Mouse (Mus musculus) liver, embryonic 13.5 days (tissue): Measurements from ENCODE around the gene Hivep2. TPM values are rescaled to one million over a fixed set of nuclear protein-coding genes. Genes with fewer than 3 reads are reported as not detected.

Experiments used
- ATAC-seq: fragments of 200-750 bp; cut with Nextera tagmentation; 2 replicates; pipeline ENCODE4 v1.8.0; 2017; ENCODE audit warnings: low read depth, mild to moderate bottlenecking, moderate number of reproducible peaks, moderate library complexity
- DNase-seq: peaks from one replicate; pipeline ENCODE4 v3.0.0; 2022
- H3K27ac ChIP-seq: fragments of 300-500 bp; sonication (generic); 2 replicates; pipeline ENCODE4 v1.5.1; 2015; ENCODE audit warnings: moderate library complexity, mild to moderate bottlenecking, inconsistent platforms
- H3K27me3 ChIP-seq: fragments of 300-500 bp; sonication (generic); 2 replicates; pipeline ENCODE4 v1.6.1; 2015; ENCODE audit warnings: mild to moderate bottlenecking, inconsistent platforms
- H3K36me3 ChIP-seq: fragments of 300-500 bp; sonication (generic); 2 replicates; pipeline ENCODE4 v1.6.1; 2015; ENCODE audit warnings: mild to moderate bottlenecking, inconsistent platforms
- H3K4me1 ChIP-seq: fragments of 300-500 bp; sonication (generic); replicated peaks from 2 replicates; pipeline ENCODE4 v1.6.1; 2015; ENCODE audit warnings: inconsistent platforms
- H3K4me2 ChIP-seq: fragments of 300-500 bp; sonication (generic); 2 replicates; pipeline ENCODE4 v1.6.1; 2015; ENCODE audit warnings: inconsistent platforms, mild to moderate bottlenecking, moderate library complexity
- H3K4me3 ChIP-seq: fragments of 300-500 bp; sonication (generic); replicated peaks from 2 replicates; pipeline ENCODE4 v1.5.1; 2015; ENCODE audit warnings: mild to moderate bottlenecking, inconsistent platforms
- H3K9ac ChIP-seq: fragments of 300-500 bp; sonication (generic); 2 replicates; pipeline ENCODE4 v1.6.1; 2015; ENCODE audit warnings: mild to moderate bottlenecking, inconsistent platforms
- H3K9me3 ChIP-seq: fragments of 300-500 bp; sonication (generic); replicated peaks from 2 replicates; pipeline ENCODE4 v1.6.1; 2016; ENCODE audit warnings: inconsistent platforms
- WGBS: fragments of 180-500 bp; shearing (Covaris S2); methylation state at CpG from one replicate; pipeline ENCODE4 v1.1.7; 2015; ENCODE audit not compliant: insufficient replicate concordance; 5-methylcytosine and 5-hydroxymethylcytosine counted together
- polyA plus RNA-seq: library from polyadenylated mRNA; unstranded; fragments of >200 nt; fragmentation: Nextera tagmentation; extraction: Ambion mirVana; gene quantifications from 2 replicates; pipeline ENCODE4 v1.2.1, GENCODE M21; 2015

The Hivep2 gene
- polyA plus RNA-seq, 1 experiment from 2014 or later: 0.43 TPM

- Histone ChIP-seq H3K27ac (no peak overlapping the region), H3K36me3 (no peaks in the 10 kb centered on the region), H3K27me3 (no peaks in the 10 kb centered on the region), H3K9ac (no peak overlapping the region), H3K4me2 (no peak overlapping the region), H3K4me3 (no peak overlapping the region), H3K4me1 (no peaks in the 10 kb centered on the region), H3K9me3 (no peaks in the 10 kb centered on the region)
- DNase-seq (no peak), ATAC-seq (no peak)
- 64% methylated on average over 3 of the region's 3 CpGs for WGBS
Observed at GRCm38 (mm10) chr10:14120512-14120911, 154.6 kb downstream of the Hivep2 start.

GRCm38 (mm10) chr10:14127826-14128225 lies 162.0 kb downstream of the Hivep2 start:
- 78% methylated on average over 12 of the region's 12 CpGs for WGBS
- DNase-seq: no peak
- no peaks in the 10 kb centered on the region for H3K4me1 ChIP-seq
- H3K27ac ChIP-seq: no peak overlapping the region
- no peaks in the 10 kb centered on the region for H3K9me3 ChIP-seq
- no peaks in the 10 kb centered on the region for H3K27me3 ChIP-seq
- H3K9ac ChIP-seq: no peak overlapping the region
- H3K4me2 ChIP-seq: no peak overlapping the region
- H3K36me3 ChIP-seq: no peaks in the 10 kb centered on the region
- no peak for ATAC-seq
- H3K4me3 ChIP-seq: no peak overlapping the region

GRCm38 (mm10) chr10:14130270-14130669 lies 164.4 kb downstream of the Hivep2 start:
- Histone ChIP-seq H3K4me1 (no peaks in the 10 kb centered on the region), H3K27ac (no peak overlapping the region), H3K36me3 (no peaks in the 10 kb centered on the region), H3K4me3 (no peak overlapping the region), H3K4me2 (no peak overlapping the region), H3K27me3 (no peaks in the 10 kb centered on the region), H3K9ac (no peak overlapping the region), H3K9me3 (no peaks in the 10 kb centered on the region)
- DNase-seq: no peak
- WGBS: 73% methylated on average over 8 of the region's 8 CpGs
- no peak for ATAC-seq

DNA sequence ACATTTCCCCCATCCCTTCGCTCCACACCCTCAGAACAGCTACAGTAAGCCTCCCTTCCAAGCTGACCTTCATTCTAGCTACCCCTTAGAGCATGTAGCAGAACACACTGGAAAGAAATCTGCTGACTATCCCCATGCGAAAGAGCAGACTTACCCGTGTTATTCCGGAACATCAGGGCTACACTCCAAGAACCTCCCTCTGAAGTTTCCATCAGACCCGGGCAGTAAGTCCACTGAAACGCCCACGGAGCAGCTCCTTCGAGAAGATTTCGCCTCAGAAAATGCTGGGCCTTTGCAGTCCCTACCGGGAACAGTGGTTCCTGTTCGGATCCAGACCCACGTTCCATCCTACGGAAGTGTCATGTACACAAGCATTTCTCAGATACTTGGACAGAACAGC lies 165.4 kb downstream of the Hivep2 start:
- no peaks in the 10 kb centered on the region for H3K27me3 ChIP-seq
- H3K9ac ChIP-seq: no peak overlapping the region
- DNase-seq: no peak
- no peak overlapping the region for H3K4me2 ChIP-seq
- WGBS: 81% methylated on average over 13 of the region's 13 CpGs
- no peaks in the 10 kb centered on the region for H3K36me3 ChIP-seq
- H3K4me1 ChIP-seq: no peaks in the 10 kb centered on the region
- no peaks in the 10 kb centered on the region for H3K9me3 ChIP-seq
- no peak overlapping the region for H3K4me3 ChIP-seq
- no peak for ATAC-seq
- no peak overlapping the region for H3K27ac ChIP-seq

GRCm38 (mm10) chr10:14132061-14132460 lies 166.2 kb downstream of the Hivep2 start:
- Histone ChIP-seq H3K4me3 (no peak overlapping the region), H3K4me1 (no peaks in the 10 kb centered on the region), H3K9me3 (no peaks in the 10 kb centered on the region), H3K36me3 (no peaks in the 10 kb centered on the region), H3K4me2 (no peak overlapping the region), H3K27ac (no peak overlapping the region), H3K9ac (no peak overlapping the region), H3K27me3 (no peaks in the 10 kb centered on the region)
- ATAC-seq (no peak), DNase-seq (no peak)
- WGBS: 82% methylated on average over 17 of the region's 17 CpGs

DNA sequence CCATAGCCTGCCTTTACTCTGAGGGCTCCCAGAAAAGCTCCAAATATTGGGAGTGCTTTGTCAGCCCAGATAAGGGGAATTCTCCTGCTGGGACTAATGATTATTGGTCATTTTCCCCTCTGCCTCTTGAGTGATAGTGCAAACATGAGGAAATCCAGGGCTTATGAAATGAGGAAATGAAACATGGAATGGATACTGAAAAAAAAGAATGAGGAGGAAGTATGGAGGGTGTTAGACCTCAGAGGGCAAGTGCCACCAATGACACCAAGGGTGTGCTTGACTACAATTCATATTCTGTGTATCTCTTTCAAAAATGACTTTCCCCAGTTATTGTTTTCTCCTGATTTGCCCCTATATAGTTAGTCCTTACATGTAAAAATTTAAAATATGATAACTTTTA lies 167.1 kb downstream of the Hivep2 start:
- ATAC-seq: no peak
- no peak for DNase-seq

DNA sequence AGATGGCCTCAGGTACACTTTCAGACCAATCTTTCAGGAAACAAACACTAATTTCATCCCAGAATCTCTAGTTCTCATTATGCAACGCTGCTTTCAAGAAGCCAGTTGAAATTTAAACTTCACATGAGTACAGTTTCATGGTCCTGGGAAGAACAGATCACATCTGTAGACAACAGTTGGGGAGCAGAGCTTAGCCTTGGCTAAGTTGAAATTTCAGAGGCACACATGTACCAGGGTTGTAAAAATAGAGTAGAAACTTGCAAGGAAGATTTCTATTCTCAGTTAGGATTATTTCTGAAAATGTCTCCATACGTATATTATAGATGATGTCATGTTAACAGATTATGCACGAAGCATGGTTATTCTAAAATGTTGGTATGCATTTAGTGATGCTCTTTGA lies 172.8 kb downstream of the Hivep2 start:
- Histone ChIP-seq H3K27ac (no peak overlapping the region), H3K36me3 (no peaks in the 10 kb centered on the region), H3K27me3 (no peaks in the 10 kb centered on the region), H3K4me3 (no peak overlapping the region), H3K9me3 (no peaks in the 10 kb centered on the region), H3K4me1 (no peaks in the 10 kb centered on the region), H3K4me2 (no peak overlapping the region), H3K9ac (no peak overlapping the region)
- no peak for DNase-seq
- 65% methylated on average over 3 of the region's 3 CpGs for WGBS
- ATAC-seq: no peak

More for the DNA sequence above, 167.1 kb downstream of the Hivep2 start:
- Histone ChIP-seq H3K4me3 (no peak overlapping the region), H3K27me3 (no peaks in the 10 kb centered on the region), H3K9me3 (no peaks in the 10 kb centered on the region), H3K27ac (no peak overlapping the region), H3K4me1 (no peaks in the 10 kb centered on the region), H3K9ac (no peak overlapping the region), H3K36me3 (no peaks in the 10 kb centered on the region), H3K4me2 (no peak overlapping the region)

- Histone ChIP-seq H3K36me3 (no peaks in the 10 kb centered on the region; the same call in 1 of the 2 replicates), H3K4me2 (no peak overlapping the region), H3K27ac (no peak overlapping the region), H3K4me1 (no peaks in the 10 kb centered on the region), H3K27me3 (no peaks in the 10 kb centered on the region), H3K9ac (no peak overlapping the region), H3K9me3 (no peaks in the 10 kb centered on the region), H3K4me3 (no peak overlapping the region)
- WGBS: 68% methylated on average over 3 of the region's 3 CpGs
- DNase-seq (no peak), ATAC-seq (no peak)
Observed at GRCm38 (mm10) chr10:14144840-14145239, 179.0 kb downstream of the Hivep2 start.

DNA sequence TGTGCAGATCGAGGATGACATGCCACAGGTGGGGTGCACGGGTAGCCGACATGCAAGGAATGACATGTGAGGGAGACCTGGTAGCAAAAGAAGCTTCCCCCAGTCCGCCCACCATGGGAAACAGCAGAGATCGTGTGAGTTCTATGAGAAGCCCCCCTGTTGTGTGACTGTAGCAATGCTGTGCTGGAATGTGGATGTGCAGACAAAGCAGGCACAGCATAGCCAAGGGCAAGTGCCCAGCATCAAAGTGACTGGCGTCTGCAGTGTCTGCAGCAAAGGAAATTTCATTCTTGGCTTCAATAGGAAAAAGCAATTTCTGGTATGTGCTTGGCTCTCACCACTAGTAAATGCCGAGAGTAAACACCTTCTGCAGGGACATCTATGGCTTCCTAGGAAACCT lies 199.0 kb downstream of the Hivep2 start:
- H3K4me3 ChIP-seq: no peak overlapping the region
- H3K36me3 ChIP-seq: no peaks in the 10 kb centered on the region
- H3K4me2 ChIP-seq: no peak overlapping the region
- WGBS: 66% methylated on average over 7 of the region's 7 CpGs
- no peak overlapping the region for H3K27ac ChIP-seq
- H3K9ac ChIP-seq: no peak overlapping the region
- no peaks in the 10 kb centered on the region for H3K27me3 ChIP-seq
- no peak for DNase-seq
- no peaks in the 10 kb centered on the region for H3K4me1 ChIP-seq
- ATAC-seq: no peak
- H3K9me3 ChIP-seq: no peaks in the 10 kb centered on the region

- H3K4me1 ChIP-seq: no peaks in the 10 kb centered on the region
- no peak overlapping the region for H3K4me3 ChIP-seq
- DNase-seq (no peak), ATAC-seq (no peak)
- 18% methylated on average over 6 of the region's 6 CpGs for WGBS
- H3K27ac ChIP-seq: no peak overlapping the region
- no peaks in the 10 kb centered on the region for H3K9me3 ChIP-seq
- no peak overlapping the region for H3K9ac ChIP-seq
- H3K27me3 ChIP-seq: no peaks in the 10 kb centered on the region
- H3K36me3 ChIP-seq: no peaks in the 10 kb centered on the region
- H3K4me2 ChIP-seq: no peak overlapping the region
Observed at GRCm38 (mm10) chr10:14168197-14168844, 202.4 kb downstream of the Hivep2 start.

- H3K4me1 ChIP-seq: no peaks in the 10 kb centered on the region
- no peaks in the 10 kb centered on the region for H3K9me3 ChIP-seq
- no peak overlapping the region for H3K27ac ChIP-seq
- DNase-seq: no peak
- ATAC-seq: no peak
- whole genome bisulfite sequencing: 53% methylated on average over 5 of the region's 5 CpGs
- no peak overlapping the region for H3K4me2 ChIP-seq
- no peak overlapping the region for H3K4me3 ChIP-seq
- H3K36me3 ChIP-seq: no peaks in the 10 kb centered on the region
- no peak overlapping the region for H3K9ac ChIP-seq
- no peaks in the 10 kb centered on the region for H3K27me3 ChIP-seq
Observed at GRCm38 (mm10) chr10:14168869-14169566, 203.1 kb downstream of the Hivep2 start.

- H3K27me3 ChIP-seq: no peaks in the 10 kb centered on the region
- H3K36me3 ChIP-seq: no peaks in the 10 kb centered on the region
- no peak overlapping the region for H3K4me2 ChIP-seq
- ATAC-seq: no peak
- no peak overlapping the region for H3K4me3 ChIP-seq
- no peak for DNase-seq
- H3K27ac ChIP-seq: no peak overlapping the region
- no peaks in the 10 kb centered on the region for H3K4me1 ChIP-seq
- WGBS: 23% methylated on average over 4 of the region's 4 CpGs
- no peak overlapping the region for H3K9ac ChIP-seq
- no peaks in the 10 kb centered on the region for H3K9me3 ChIP-seq
Observed at GRCm38 (mm10) chr10:14174124-14174523, 208.2 kb downstream of the Hivep2 start.
